In genomic region chr7:16780825-16781554, GRCm38 (mm10) we compare ENCODE assay signal across 7 mouse cellular contexts. TPM values are rescaled to one million over a fixed set of nuclear protein-coding genes. Genes with fewer than 3 reads are reported as not detected.
DNase-seq lines count a peak whose midpoint lies in the region; ATAC-seq and TF ChIP-seq lines count a peak whose summit lies in the region.

Slc1a5 (plus strand) TSS chr7:16781340.

- peak within 1 kb of the TSS; percentile 99 for H3K4me2 ChIP-seq in embryonic facial prominence, embryonic 12.5 days (replicated peaks)
- peak within 1 kb of the TSS; percentile 100 for H3K4me2 ChIP-seq in limb, embryonic 12.5 days
- peak within 1 kb of the TSS; percentile 91 for H3K4me2 ChIP-seq in midbrain, embryonic 15.5 days

- no peaks in the 10 kb centered on the region for H3K9me3 ChIP-seq in embryonic facial prominence, embryonic 12.5 days
- no peaks in the 10 kb centered on the region for H3K9me3 ChIP-seq in limb, embryonic 12.5 days
- H3K9me3 ChIP-seq in midbrain, embryonic 15.5 days = no peaks in the 10 kb centered on the region

- peaks cover 23% of the 10 kb centered on the region for H3K4me1 ChIP-seq in embryonic facial prominence, embryonic 12.5 days
- peaks cover 10% of the 10 kb centered on the region; the same call in 1 of the 2 replicates for H3K4me1 ChIP-seq in kidney, adult 2 months (ENCODE audit: control insufficient read depth, insufficient read depth, low read length)
- peaks cover 36% of the 10 kb centered on the region for H3K4me1 ChIP-seq in limb, embryonic 12.5 days (replicated peaks)
- H3K4me1 ChIP-seq in midbrain, embryonic 15.5 days = peaks cover 38% of the 10 kb centered on the region
- H3K4me1 ChIP-seq in spleen, adult 2 months (ENCODE audit: control insufficient read depth, insufficient read depth, insufficient read length) = peaks cover 10% of the 10 kb centered on the region; the same call in 1 of the 2 replicates

- peak within 1 kb of the TSS; percentile 64; the same call in 1 of the 2 replicates for H3K27ac ChIP-seq in embryonic facial prominence, embryonic 12.5 days
- peak within 1 kb of the TSS; percentile 75 for H3K27ac ChIP-seq in kidney, adult 2 months (ENCODE audit: insufficient read depth, low read depth, low read length)
- H3K27ac ChIP-seq in limb, embryonic 12.5 days = peak within 1 kb of the TSS; percentile 66
- H3K27ac ChIP-seq in midbrain, embryonic 15.5 days = 0 out of 2 replicates have a peak within 1 kb of the TSS, but pooled peaks have one; percentile 11
- H3K27ac ChIP-seq in spleen, adult 2 months (ENCODE audit: insufficient read depth, low read length) = peak within 1 kb of the TSS; percentile 76

- peak within 1 kb of the TSS; percentile 75 for H3K9ac ChIP-seq in embryonic facial prominence, embryonic 12.5 days
- H3K9ac ChIP-seq in limb, embryonic 12.5 days (replicated peaks) = peak within 1 kb of the TSS; percentile 81
- peak within 1 kb of the TSS; percentile 35 for H3K9ac ChIP-seq in midbrain, embryonic 15.5 days

- 3% methylated on average over 34 of the region's 34 CpGs for WGBS in embryonic facial prominence, embryonic 12.5 days
- WGBS in kidney, adult 2 months = 4% methylated on average over 34 of the region's 34 CpGs
- 3% methylated on average over 34 of the region's 34 CpGs for WGBS in limb, embryonic 12.5 days
- WGBS in midbrain, embryonic 15.5 days = 3% methylated on average over 34 of the region's 34 CpGs
- WGBS in spleen, adult 2 months = 2% methylated on average over 34 of the region's 34 CpGs

- 0 out of 2 replicates have a peak, but pooled peaks cover 4% of the 10 kb centered on the region for H3K36me3 ChIP-seq in embryonic facial prominence, embryonic 12.5 days
- no peaks in the 10 kb centered on the region for H3K36me3 ChIP-seq in kidney, adult 2 months (ENCODE audit: control insufficient read depth, insufficient read depth, low read length)
- peaks cover under 1% of the 10 kb centered on the region; the same call in 1 of the 2 replicates for H3K36me3 ChIP-seq in limb, embryonic 12.5 days
- H3K36me3 ChIP-seq in midbrain, embryonic 15.5 days (replicated peaks) = no peaks in the 10 kb centered on the region
- H3K36me3 ChIP-seq in spleen, adult 2 months (ENCODE audit: control insufficient read depth, insufficient read depth, low read length) = no peaks in the 10 kb centered on the region

- ATAC-seq in embryonic facial prominence, embryonic 12.5 days (ENCODE audit: insufficient number of reproducible peaks, insufficient read depth, low FRiP score, low TSS enrichment) = peak; percentile 64
- ATAC-seq in limb, embryonic 12.5 days (ENCODE audit: insufficient number of reproducible peaks, insufficient read depth, low FRiP score, low TSS enrichment, low read depth) = peak; percentile 75
- peak; percentile 82 for ATAC-seq in midbrain, embryonic 15.5 days (replicated peaks)

- TF ChIP-seq CTCF in kidney, adult 2 months (conservative IDR thresholded peaks at IDR 0.05; ENCODE audit: insufficient read depth, insufficient read length, low read depth, low read length) = no peak
- no peak for TF ChIP-seq CTCF in spleen, adult 2 months (IDR thresholded peaks at IDR 0.05; ENCODE audit: extremely low read depth, insufficient read depth, insufficient read length, insufficient replicate concordance)

- H3K4me3 ChIP-seq in embryonic facial prominence, embryonic 12.5 days = peak within 1 kb of the TSS; percentile 68
- peak within 1 kb of the TSS; percentile 76 for H3K4me3 ChIP-seq in kidney, adult 2 months (ENCODE audit: insufficient read depth, low read depth, low read length)
- H3K4me3 ChIP-seq in limb, embryonic 12.5 days (replicated peaks) = peak within 1 kb of the TSS; percentile 80
- H3K4me3 ChIP-seq in midbrain, embryonic 15.5 days = peak within 1 kb of the TSS; percentile 46
- H3K4me3 ChIP-seq in spleen, adult 2 months (ENCODE audit: extremely low read depth, insufficient read depth, insufficient read length) = peak within 1 kb of the TSS; percentile 84

- DNase-seq in adrenal gland, postnatal 14 days = peak; percentile 94
- peak; percentile 95 for DNase-seq in heart, adult 18-20 months
- peak; percentile 96 for DNase-seq in kidney, adult 2 months
- DNase-seq in spleen, adult 2 months (ENCODE audit: low read depth in 1 of 2, low spot score in 2 of 2) = peak; percentile 95 to 97

- peak; percentile 96 for TF ChIP-seq POLR2A in kidney, adult 2 months (IDR thresholded peaks at IDR 0.05; ENCODE audit: low read depth, low read length)
- peak; percentile 99 for TF ChIP-seq POLR2A in spleen, adult 2 months (IDR thresholded peaks at IDR 0.05; ENCODE audit: low read depth, low read length)

- H3K27me3 ChIP-seq in embryonic facial prominence, embryonic 12.5 days = no peaks in the 10 kb centered on the region
- H3K27me3 ChIP-seq in kidney, adult 2 months (replicated peaks; ENCODE audit: control insufficient read depth, insufficient read depth, low read length) = no peaks in the 10 kb centered on the region
- no peaks in the 10 kb centered on the region for H3K27me3 ChIP-seq in limb, embryonic 12.5 days
- 0 out of 2 replicates have a peak, but pooled peaks cover 8% of the 10 kb centered on the region for H3K27me3 ChIP-seq in midbrain, embryonic 15.5 days (replicated peaks)
- no peaks in the 10 kb centered on the region for H3K27me3 ChIP-seq in spleen, adult 2 months (ENCODE audit: control insufficient read depth, insufficient read depth, low read length)

RNA-seq across cellular contexts. Expression of gene Slc1a5, which starts in this region (rescaled TPM):
- 120 and 160 TPM in 2 replicates for total RNA-seq in adrenal gland, postnatal 14 days (2021)
- polyA plus RNA-seq in embryonic facial prominence, embryonic 12.5 days (2016; fragmentation: Nextera tagmentation; extraction: Ambion mirVana) = 33.3 and 34.0 TPM in 2 replicates
- total RNA-seq in heart, adult 18-20 months (2021) = 10 to 100 TPM; 13.0 to 26.3 TPM
- polyA plus RNA-seq in kidney, adult 2 months (2012; rRNA removed) = 74.6 and 95.2 TPM in 2 replicates
- polyA plus RNA-seq in limb, embryonic 12.5 days (2016; fragmentation: Nextera tagmentation; extraction: Ambion mirVana) = 43.7 and 48.7 TPM in 2 replicates
- polyA plus RNA-seq in midbrain, embryonic 15.5 days (2015; fragmentation: Nextera tagmentation; extraction: Ambion mirVana) = 12.4 and 14.3 TPM in 2 replicates
- polyA plus RNA-seq in spleen, adult 2 months (2012; rRNA removed) = 152 and 243 TPM in 2 replicates

Comparison
In these comparisons a context has a peak if more than half of its experiments do, and no peak if none do; other contexts are left out.
1. Peak in every context shown above with its lines: DNase-seq, ATAC-seq, H3K4me3 ChIP-seq and H3K27ac ChIP-seq.
2. H3K27ac ChIP-seq: peak in every context shown above with its lines; median percentile 76 in spleen, adult 2 months; 75 in kidney, adult 2 months; 66 in limb, embryonic 12.5 days; 64 in embryonic facial prominence, embryonic 12.5 days; 11 in midbrain, embryonic 15.5 days.